Mouse (Mus musculus): ENCODE data around the gene Zfp408.

GRCm38 (mm10) chr2:91622356-91622755 lies 27.2 kb downstream of the Zfp408 start:
- TF ChIP-seq POLR2A (IDR thresholded peaks at IDR 0.05; ENCODE audit: insufficient read length, low read depth): no peak
- no peak for TF ChIP-seq CEBPB (IDR thresholded peaks at IDR 0.05; ENCODE audit: insufficient read depth, poor library complexity, severe bottlenecking)
- no peak for TF ChIP-seq REST (IDR thresholded peaks at IDR 0.05; ENCODE audit: insufficient read depth, insufficient read length)
